Mouse (Mus musculus) MEL (cell line): Measurements from ENCODE around the gene Fhdc1. TPM values are rescaled to one million over a fixed set of nuclear protein-coding genes. Genes with fewer than 3 reads are reported as not detected.
A peak's percentile ranks its signal among the peaks of the same experiment; 100 is the strongest.

ENCODE experiments used
- DNase-seq: peaks from one replicate; pipeline ENCODE4 v3.0.0; 2011; ENCODE audit warnings: low read depth, low spot score
- H3K27ac ChIP-seq: 2 replicates; pipeline ENCODE4 v1.5.1; 2012; ENCODE audit warnings: low read depth, mild to moderate bottlenecking, control low read depth, low read length, moderate library complexity; ENCODE audit not compliant: control insufficient read depth
- H3K27me3 ChIP-seq, 2 experiments: fragments of 150-350 bp in 1 of 2; sonication (generic) in 1 of 2; 2 replicates each; pipeline ENCODE4 v1.6.1; 2012; ENCODE audit warnings: low read length in 2 of 2, mild to moderate bottlenecking in 2 of 2, improper control_type of control experiment in 1 of 2, moderate library complexity in 1 of 2; ENCODE audit not compliant: insufficient read depth in 2 of 2, control insufficient read depth in 1 of 2
- H3K36me3 ChIP-seq, 2 experiments: 2 replicates each; pipeline ENCODE4 v1.6.1; 2012 to 2014; ENCODE audit warnings: low read length in 2 of 2, improper control_type of control experiment in 1 of 2, inconsistent platforms in 1 of 2, mild to moderate bottlenecking in 1 of 2; ENCODE audit not compliant: insufficient read depth in 2 of 2, control insufficient read depth in 1 of 2
- H3K4me1 ChIP-seq, 2 experiments: fragments of 150-350 bp in 1 of 2; sonication (generic) in 1 of 2; 2 replicates each; pipeline ENCODE4 v1.6.1; 2012; ENCODE audit warnings: low read length in 2 of 2, improper control_type of control experiment in 1 of 2, mild to moderate bottlenecking in 1 of 2; ENCODE audit not compliant: insufficient read depth in 2 of 2, control insufficient read depth in 1 of 2
- H3K4me3 ChIP-seq, 2 experiments: fragments of 150-350 bp in 1 of 2; sonication (generic) in 1 of 2; 2 replicates each; pipeline ENCODE4 v1.5.1; 2012; ENCODE audit warnings: low read depth in 2 of 2, low read length in 2 of 2, mild to moderate bottlenecking in 2 of 2, moderate library complexity in 2 of 2, control low read depth in 1 of 2, improper control_type of control experiment in 1 of 2; ENCODE audit not compliant: control insufficient read depth in 1 of 2, insufficient read depth in 1 of 2
- H3K79me2 ChIP-seq: 2 replicates; pipeline ENCODE4 v1.6.1; 2012; ENCODE audit warnings: mild to moderate bottlenecking, low read length, moderate library complexity; ENCODE audit not compliant: control insufficient read depth, poor library complexity, insufficient read depth
- H3K9ac ChIP-seq: 2 replicates; pipeline ENCODE4 v1.6.1; 2012; ENCODE audit warnings: low read depth, mild to moderate bottlenecking, control low read depth, low read length, moderate library complexity; ENCODE audit not compliant: control insufficient read depth, poor library complexity, severe bottlenecking
- H3K9me3 ChIP-seq: fragments of 150-350 bp; sonication (generic); replicated peaks from 2 replicates; pipeline ENCODE4 v1.6.1; 2012; ENCODE audit warnings: mild to moderate bottlenecking, low read length, improper control_type of control experiment, moderate library complexity; ENCODE audit not compliant: insufficient read depth
- CHD1 ChIP-seq: IDR thresholded peaks from 2 replicates; pipeline ENCODE4 v1.6.1; 2012; ENCODE audit warnings: low read depth, mild to moderate bottlenecking, inconsistent platforms, low read length, improper control_type of control experiment
- CHD2 ChIP-seq: IDR thresholded peaks from 2 replicates; pipeline ENCODE4 v1.6.1; 2011; ENCODE audit warnings: low read length, improper control_type of control experiment
- E2F4 ChIP-seq: IDR thresholded peaks from 2 replicates; pipeline ENCODE4 v1.6.1; 2011; ENCODE audit warnings: low read depth, low read length, improper control_type of control experiment, borderline replicate concordance
- ELF1 ChIP-seq: IDR thresholded peaks from 2 replicates; pipeline ENCODE4 v1.6.1; 2014; ENCODE audit warnings: low read depth, mild to moderate bottlenecking, inconsistent platforms, low read length, improper control_type of control experiment, moderate library complexity
- EP300 ChIP-seq, 2 experiments: IDR thresholded peaks; 2 replicates each; pipeline ENCODE4 v1.6.1; 2011; ENCODE audit warnings: improper control_type of control experiment in 2 of 2, low read length in 2 of 2, low read depth in 1 of 2, mild to moderate bottlenecking in 1 of 2
- ETS1 ChIP-seq: IDR thresholded peaks from 2 replicates; pipeline ENCODE4 v1.6.1; 2012; ENCODE audit warnings: low read depth, mild to moderate bottlenecking, inconsistent platforms, low read length, improper control_type of control experiment, moderate library complexity
- GATA1 ChIP-seq: IDR thresholded peaks from 2 replicates; pipeline ENCODE4 v1.6.1; 2011; ENCODE audit warnings: low read depth, low read length, improper control_type of control experiment
- HCFC1 ChIP-seq: IDR thresholded peaks from 2 replicates; pipeline ENCODE4 v1.6.1; 2012; ENCODE audit warnings: low read depth, mild to moderate bottlenecking, inconsistent platforms, low read length, improper control_type of control experiment, moderate library complexity
- KAT2A ChIP-seq: conservative IDR thresholded peaks from 2 replicates; pipeline ENCODE4 v1.6.1; 2012; ENCODE audit warnings: low read depth, low read length, improper control_type of control experiment, inconsistent platforms
- MAFK ChIP-seq: IDR thresholded peaks from 2 replicates; pipeline ENCODE4 v1.6.1; 2011; ENCODE audit warnings: low read depth, mild to moderate bottlenecking, low read length, improper control_type of control experiment, borderline replicate concordance
- MXI1 ChIP-seq: IDR thresholded peaks from 2 replicates; pipeline ENCODE4 v1.6.1; 2011; ENCODE audit warnings: mild to moderate bottlenecking, low read depth, low read length, improper control_type of control experiment
- MYB ChIP-seq: IDR thresholded peaks from 2 replicates; pipeline ENCODE4 v1.6.1; 2011; ENCODE audit warnings: mild to moderate bottlenecking, low read depth, low read length, improper control_type of control experiment
- MYC ChIP-seq: IDR thresholded peaks from 2 replicates; pipeline ENCODE4 v1.6.1; 2011; ENCODE audit warnings: low read depth, mild to moderate bottlenecking, low read length, improper control_type of control experiment, moderate library complexity
- NELFE ChIP-seq: IDR thresholded peaks from 2 replicates; pipeline ENCODE4 v1.6.1; 2011; ENCODE audit warnings: low read depth, low read length, improper control_type of control experiment
- NRF1 ChIP-seq: IDR thresholded peaks from 2 replicates; pipeline ENCODE4 v1.6.1; 2014; ENCODE audit warnings: low read depth, mild to moderate bottlenecking, inconsistent platforms, low read length, improper control_type of control experiment, moderate library complexity; ENCODE audit not compliant: poor library complexity, insufficient read depth, severe bottlenecking
- POLR2A ChIP-seq, 2 experiments: IDR thresholded peaks; 2 replicates each; pipeline ENCODE4 v1.6.1; 2011 to 2012; ENCODE audit warnings: low read length in 2 of 2, mild to moderate bottlenecking in 2 of 2, control low read depth in 1 of 2, improper control_type of control experiment in 1 of 2, low read depth in 1 of 2, moderate library complexity in 1 of 2; ENCODE audit not compliant: control insufficient read depth in 1 of 2, insufficient read depth in 1 of 2, poor library complexity in 1 of 2
- POLR2AphosphoS2 ChIP-seq: IDR thresholded peaks from 2 replicates; pipeline ENCODE4 v1.6.1; 2011; ENCODE audit warnings: low read length, improper control_type of control experiment
- POLR2AphosphoS5 ChIP-seq: IDR thresholded peaks from 2 replicates; pipeline ENCODE4 v1.6.1; 2012; ENCODE audit warnings: low read depth, borderline replicate concordance, mild to moderate bottlenecking, inconsistent platforms, low read length, moderate library complexity, mixed read lengths
- RAD21 ChIP-seq: IDR thresholded peaks from 2 replicates; pipeline ENCODE4 v1.6.1; 2011; ENCODE audit warnings: mild to moderate bottlenecking, low read depth, low read length, improper control_type of control experiment
- RCOR1 ChIP-seq: IDR thresholded peaks from 2 replicates; pipeline ENCODE4 v1.6.1; 2012; ENCODE audit warnings: low read depth, mild to moderate bottlenecking, inconsistent platforms, low read length, improper control_type of control experiment
- SIN3A ChIP-seq: IDR thresholded peaks from 2 replicates; pipeline ENCODE4 v1.6.1; 2012; ENCODE audit warnings: low read length, improper control_type of control experiment, inconsistent platforms
- SMC3 ChIP-seq: IDR thresholded peaks from 2 replicates; pipeline ENCODE4 v1.6.1; 2011; ENCODE audit warnings: low read depth, low read length, improper control_type of control experiment
- TAL1 ChIP-seq: IDR thresholded peaks from 2 replicates; pipeline ENCODE4 v1.6.1; 2012; ENCODE audit warnings: mild to moderate bottlenecking, inconsistent platforms, low read length, moderate library complexity, mixed read lengths
- TBP ChIP-seq: IDR thresholded peaks from 2 replicates; pipeline ENCODE4 v1.8.0; 2011; ENCODE audit warnings: low read depth, low read length, improper control_type of control experiment
- TCF12 ChIP-seq: IDR thresholded peaks from 2 replicates; pipeline ENCODE4 v1.6.1; 2014; ENCODE audit warnings: low read depth, mild to moderate bottlenecking, inconsistent platforms, low read length, improper control_type of control experiment, moderate library complexity
- UBTF ChIP-seq: IDR thresholded peaks from 2 replicates; pipeline ENCODE4 v1.6.1; 2012; ENCODE audit warnings: low read depth, mild to moderate bottlenecking, inconsistent platforms, low read length, improper control_type of control experiment, moderate library complexity, borderline replicate concordance; ENCODE audit not compliant: insufficient read depth
- USF1 ChIP-seq: IDR thresholded peaks from 2 replicates; pipeline ENCODE4 v1.6.1; 2014; ENCODE audit warnings: low read depth, mild to moderate bottlenecking, inconsistent platforms, low read length, improper control_type of control experiment, moderate library complexity
- USF2 ChIP-seq, 2 experiments: IDR thresholded peaks; 2 replicates each; pipeline ENCODE4 v1.6.1; 2011 to 2012; ENCODE audit warnings: improper control_type of control experiment in 2 of 2, low read length in 2 of 2, borderline replicate concordance in 1 of 2, inconsistent platforms in 1 of 2, low read depth in 1 of 2, mild to moderate bottlenecking in 1 of 2; ENCODE audit not compliant: insufficient read depth in 1 of 2
- ZC3H11A ChIP-seq: IDR thresholded peaks from 2 replicates; pipeline ENCODE4 v1.6.1; 2012; ENCODE audit warnings: low read depth, mild to moderate bottlenecking, inconsistent platforms, low read length, improper control_type of control experiment
- ZNF384 ChIP-seq: IDR thresholded peaks from 2 replicates; pipeline ENCODE4 v1.6.1; 2012; ENCODE audit warnings: low read depth, mild to moderate bottlenecking, inconsistent platforms, low read length, improper control_type of control experiment
- polyA plus RNA-seq, 2 experiments: library from polyadenylated mRNA; stranded (reverse) in 1 of 2; unstranded in 1 of 2; fragments of >175 nt in 1 of 2; fragments of >200 nt in 1 of 2; gene quantifications; 2 replicates each; pipeline versions ENCODE4 v1.2.1 to v1.2.4; 2012; ENCODE audit warnings: low replicate concordance in 2 of 2, low read depth in 1 of 2; ENCODE audit not compliant: insufficient read length in 2 of 2, insufficient read depth in 1 of 2, missing spikeins in 1 of 2
- total RNA-seq: library from RNA; depleted of rRNA; stranded (reverse); fragments of 300-350 nt; gene quantifications from 2 replicates; pipeline ENCODE4 v1.2.3, GENCODE M21; 2012

Fhdc1 gene
- total and polyA plus RNA-seq, 3 experiments, result 0.54 to 2.0 TPM; not detected in 1

GRCm38 (mm10) chr3:84512774-84513515 is 32.7 kb upstream of the Fhdc1 start:
- Histone ChIP-seq H3K4me1 (peaks cover 2 to 7% of the 10 kb centered on the region in 2 experiments; a peak in 3 of 4 replicates), H3K9me3 (no peaks in the 10 kb centered on the region)
- peak; percentile 74 for DNase-seq

DNA sequence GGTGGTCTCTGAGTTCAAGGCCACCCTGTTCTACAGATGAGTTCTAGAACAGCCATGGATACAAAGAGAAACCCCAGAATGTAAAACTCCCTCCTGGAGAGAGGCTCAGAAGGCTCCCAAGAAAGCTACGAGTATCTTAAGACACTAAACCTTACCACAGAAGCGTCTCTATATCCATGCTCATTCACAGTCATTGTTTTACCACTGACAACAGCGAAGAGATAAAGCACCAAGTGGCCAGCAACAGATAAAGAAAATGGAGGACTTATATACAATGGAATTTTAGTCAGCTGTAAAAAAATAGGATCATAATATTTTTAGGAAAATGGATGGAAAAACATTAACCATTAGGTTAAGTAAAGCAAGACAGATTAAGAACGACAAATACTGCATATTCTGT is 25.0 kb upstream of the Fhdc1 start:
- no peaks in the 10 kb centered on the region for H3K27me3 ChIP-seq
- no peak overlapping the region for H3K9ac ChIP-seq
- peaks cover 0 to 10% of the 10 kb centered on the region in 2 experiments; a peak in 2 of 4 replicates for H3K4me1 ChIP-seq
- H3K36me3 ChIP-seq, result peaks cover 0 to 9% of the 10 kb centered on the region in 2 experiments; a peak in 2 of 4 replicates
- no peaks in the 10 kb centered on the region for H3K79me2 ChIP-seq
- peak; percentile 18 for DNase-seq
- no peak overlapping the region for H3K27ac ChIP-seq
- no peaks in the 10 kb centered on the region for H3K9me3 ChIP-seq
- H3K4me3 ChIP-seq, result no peak overlapping the region
- TF ChIP-seq POLR2A (IDR thresholded peaks at IDR 0.05; ENCODE audit: control insufficient read depth in 1 of 2, insufficient read depth in 1 of 2, low read depth in 1 of 2, low read length in 2 of 2, poor library complexity in 1 of 2), result no peak
- no peak for TF ChIP-seq POLR2AphosphoS5
- no peak for TF ChIP-seq CHD1
- no peak for TF ChIP-seq TAL1
- no peak for TF ChIP-seq RAD21
- TF ChIP-seq NRF1, result no peak
- TF ChIP-seq ELF1, result no peak
- TF ChIP-seq MYB, result no peak
- TF ChIP-seq USF2 (IDR thresholded peaks at IDR 0.05; ENCODE audit: borderline replicate concordance in 1 of 2, insufficient read depth in 1 of 2, low read depth in 1 of 2, low read length in 2 of 2), result no peak
- no peak for TF ChIP-seq MXI1
- no peak for TF ChIP-seq ZNF384
- no peak for TF ChIP-seq MAFK
- TF ChIP-seq MYC, result no peak
- TF ChIP-seq E2F4, result no peak
- no peak for TF ChIP-seq SIN3A
- TF ChIP-seq RCOR1, result no peak
- TF ChIP-seq TBP, result no peak
- 0 out of 2 replicates have a peak, but pooled peaks have one; percentile 33 for TF ChIP-seq TCF12
- TF ChIP-seq HCFC1, result no peak
- TF ChIP-seq POLR2AphosphoS2, result no peak
- TF ChIP-seq UBTF, result no peak
- TF ChIP-seq ZC3H11A, result no peak
- no peak for TF ChIP-seq NELFE
- no peak for TF ChIP-seq USF1
- TF ChIP-seq ETS1, result 0 out of 2 replicates have a peak, but pooled peaks have one; percentile 10
- no peak for TF ChIP-seq CHD2
- TF ChIP-seq KAT2A, result no peak

More at GRCm38 (mm10) chr3:84512774-84513515, 32.7 kb upstream of the Fhdc1 start:
- H3K9ac ChIP-seq, result no peak overlapping the region
- peak; percentile 80 for TF ChIP-seq ETS1
- TF ChIP-seq POLR2A (IDR thresholded peaks at IDR 0.05; ENCODE audit: control insufficient read depth in 1 of 2, insufficient read depth in 1 of 2, low read depth in 1 of 2, low read length in 2 of 2, poor library complexity in 1 of 2), result no peak
- TF ChIP-seq SMC3, result no peak
- TF ChIP-seq EP300 (IDR thresholded peaks at IDR 0.05; ENCODE audit: low read depth in 1 of 2, low read length in 2 of 2), result peak; percentile 73 to 75; a peak in 3 of 4 replicates
- no peak for TF ChIP-seq USF1
- peak; percentile 83 for TF ChIP-seq TCF12
- no peak for TF ChIP-seq TBP
- TF ChIP-seq GATA1, result peak; percentile 91
- TF ChIP-seq HCFC1, result no peak
- TF ChIP-seq TAL1, result peak; percentile 72
- H3K36me3 ChIP-seq, result peaks cover 0 to 10% of the 10 kb centered on the region in 2 experiments; a peak in 2 of 4 replicates
- H3K79me2 ChIP-seq, result no peaks in the 10 kb centered on the region
- no peak overlapping the region for H3K4me3 ChIP-seq
- no peaks in the 10 kb centered on the region for H3K27me3 ChIP-seq
- no peak overlapping the region for H3K27ac ChIP-seq
